Mouse (Mus musculus): Measurements from ENCODE around the gene Cnnm2. TPM values are rescaled to one million over a fixed set of nuclear protein-coding genes. Genes with fewer than 3 reads are reported as not detected.

Gene Cnnm2
- polyA plus RNA-seq, 1 experiment = not detected

DNA sequence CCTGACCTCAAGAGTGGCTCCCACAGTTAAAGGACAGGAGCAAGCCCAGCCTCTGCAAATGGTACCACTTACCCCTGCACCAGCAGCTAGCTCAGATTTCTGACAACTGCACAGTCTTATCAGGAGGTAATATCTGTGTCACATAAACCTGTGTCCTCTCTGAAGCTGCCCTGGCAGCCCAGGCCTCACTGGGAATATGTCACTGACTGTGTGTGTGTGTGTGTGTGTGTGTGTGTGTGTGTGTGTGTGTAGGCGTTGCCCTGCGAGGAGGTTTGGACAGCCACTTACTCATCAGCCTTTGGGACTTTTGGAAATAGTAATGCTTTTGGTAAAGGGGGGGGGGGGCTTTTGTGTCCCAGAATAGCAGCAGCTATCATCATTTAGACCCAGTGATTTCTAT is 81.6 kb downstream of the Cnnm2 start:
- TF ChIP-seq CTCF (IDR thresholded peaks at IDR 0.05; ENCODE audit: insufficient read depth, low read depth, low read length) (no peak), POLR2A (IDR thresholded peaks at IDR 0.05; ENCODE audit: insufficient read depth, low read depth, low read length) (no peak)
- peaks cover 17% of the 10 kb centered on the region for H3K4me1 ChIP-seq (ENCODE audit: control insufficient read depth, insufficient read depth, low read length)
- 36% methylated on average over 2 of the region's 2 CpGs for WGBS
- no peak overlapping the region for H3K4me3 ChIP-seq (ENCODE audit: insufficient read depth, low read depth, low read length)
- no peak overlapping the region for H3K27ac ChIP-seq (ENCODE audit: insufficient read depth, low read depth, low read length)

DNA sequence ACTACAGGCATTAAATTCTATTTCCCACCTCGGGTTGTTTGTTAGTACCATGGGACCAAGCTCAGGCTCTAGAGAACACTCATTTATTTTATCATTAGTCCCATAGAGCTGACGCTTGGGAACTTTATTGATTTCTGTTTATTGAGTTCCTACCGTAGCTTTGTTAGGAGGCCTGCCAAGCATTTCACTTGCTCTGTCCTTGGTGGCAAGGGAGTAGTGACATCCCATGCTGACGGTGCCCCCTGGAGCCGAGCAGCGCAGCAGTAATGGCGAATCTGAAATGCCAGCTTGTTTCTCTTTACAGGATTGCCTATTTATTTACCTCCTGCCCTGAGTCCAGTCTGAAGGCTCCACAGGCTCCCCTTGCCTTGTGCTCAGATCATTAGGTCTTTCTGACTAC is 84.7 kb downstream of the Cnnm2 start:
- no peak overlapping the region for H3K4me3 ChIP-seq (ENCODE audit: insufficient read depth, low read depth, low read length)
- no peak overlapping the region for H3K27ac ChIP-seq (ENCODE audit: insufficient read depth, low read depth, low read length)
- TF ChIP-seq CTCF (IDR thresholded peaks at IDR 0.05; ENCODE audit: insufficient read depth, low read depth, low read length) (no peak), POLR2A (IDR thresholded peaks at IDR 0.05; ENCODE audit: insufficient read depth, low read depth, low read length) (no peak)
- 80% methylated on average over 7 of the region's 7 CpGs for WGBS
- peaks cover 18% of the 10 kb centered on the region for H3K4me1 ChIP-seq (ENCODE audit: control insufficient read depth, insufficient read depth, low read length)

- Histone ChIP-seq H3K4me1 (ENCODE audit: control insufficient read depth, insufficient read depth, low read length) (peaks cover 18% of the 10 kb centered on the region), H3K4me3 (ENCODE audit: insufficient read depth, low read depth, low read length) (no peak overlapping the region), H3K27ac (ENCODE audit: insufficient read depth, low read depth, low read length) (no peak overlapping the region)
- 78% methylated on average over 5 of the region's 5 CpGs for WGBS
- no peak for TF ChIP-seq POLR2A (IDR thresholded peaks at IDR 0.05; ENCODE audit: insufficient read depth, low read depth, low read length)
- no peak for TF ChIP-seq CTCF (IDR thresholded peaks at IDR 0.05; ENCODE audit: insufficient read depth, low read depth, low read length)
Measured at GRCm38 (mm10) chr19:46846459-46846858, 85.1 kb downstream of the Cnnm2 start.

- 55% methylated on average over 14 of the region's 14 CpGs for WGBS
- H3K27ac ChIP-seq (ENCODE audit: insufficient read depth, low read depth, low read length) = no peak overlapping the region
- TF ChIP-seq POLR2A (IDR thresholded peaks at IDR 0.05; ENCODE audit: insufficient read depth, low read depth, low read length) = no peak
- peaks cover 10% of the 10 kb centered on the region for H3K4me1 ChIP-seq (ENCODE audit: control insufficient read depth, insufficient read depth, low read length)
- H3K4me3 ChIP-seq (ENCODE audit: insufficient read depth, low read depth, low read length) = no peak overlapping the region
Measured at GRCm38 (mm10) chr19:46848381-46849268, 87.2 kb downstream of the Cnnm2 start.

DNA sequence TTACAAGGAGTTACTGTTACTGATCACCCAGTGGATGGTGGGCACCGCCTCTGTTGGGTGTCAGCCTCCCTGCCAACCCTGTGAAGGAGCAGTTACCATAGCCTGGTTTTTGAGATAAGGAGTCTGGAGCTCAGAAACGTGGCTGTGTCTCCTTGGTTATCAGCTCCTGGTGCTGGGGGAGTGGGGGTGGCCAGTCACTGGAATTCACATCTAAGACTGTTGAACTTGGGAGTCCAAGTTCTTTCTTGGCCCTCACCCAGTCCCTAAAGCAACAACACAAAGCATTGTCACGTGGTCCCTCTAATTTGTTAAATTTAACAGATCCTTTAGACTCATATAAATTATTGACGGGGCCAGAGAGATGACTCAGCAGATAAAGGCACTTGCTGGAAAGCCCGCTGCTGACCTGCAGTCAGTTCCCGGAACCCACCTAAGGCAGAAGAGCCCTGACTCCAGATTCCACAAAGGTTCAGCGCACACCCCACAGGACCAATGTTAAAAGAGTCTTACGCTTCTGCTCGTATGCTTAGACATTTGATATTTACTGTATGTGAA is 88.1 kb downstream of the Cnnm2 start:
- TF ChIP-seq CTCF (IDR thresholded peaks at IDR 0.05; ENCODE audit: insufficient read depth, low read depth, low read length) (no peak), POLR2A (IDR thresholded peaks at IDR 0.05; ENCODE audit: insufficient read depth, low read depth, low read length) (no peak)
- Histone ChIP-seq H3K4me1 (ENCODE audit: control insufficient read depth, insufficient read depth, low read length) (peaks cover 6% of the 10 kb centered on the region; the same call in 1 of the 2 replicates), H3K4me3 (ENCODE audit: insufficient read depth, low read depth, low read length) (no peak overlapping the region), H3K27ac (ENCODE audit: insufficient read depth, low read depth, low read length) (no peak overlapping the region)
- 81% methylated on average over 9 of the region's 9 CpGs for whole genome bisulfite sequencing

GRCm38 (mm10) chr19:46856232-46856631 is 94.8 kb downstream of the Cnnm2 start:
- WGBS = 58% methylated on average over 6 of the region's 6 CpGs

GRCm38 (mm10) chr19:46856780-46857179 is 95.4 kb downstream of the Cnnm2 start:
- no peak for TF ChIP-seq POLR2A (IDR thresholded peaks at IDR 0.05; ENCODE audit: insufficient read depth, low read depth, low read length)
- WGBS = 28% methylated on average over 10 of the region's 10 CpGs
- peaks cover 19% of the 10 kb centered on the region for H3K4me1 ChIP-seq (ENCODE audit: control insufficient read depth, insufficient read depth, low read length)
- H3K4me3 ChIP-seq (ENCODE audit: insufficient read depth, low read depth, low read length) = no peak overlapping the region
- H3K27ac ChIP-seq (ENCODE audit: insufficient read depth, low read depth, low read length) = no peak overlapping the region

More at GRCm38 (mm10) chr19:46856232-46856631, 94.8 kb downstream of the Cnnm2 start:
- Histone ChIP-seq H3K27ac (ENCODE audit: insufficient read depth, low read depth, low read length) (no peak overlapping the region), H3K4me3 (ENCODE audit: insufficient read depth, low read depth, low read length) (no peak overlapping the region), H3K4me1 (ENCODE audit: control insufficient read depth, insufficient read depth, low read length) (peaks cover 17% of the 10 kb centered on the region)
- TF ChIP-seq CTCF (IDR thresholded peaks at IDR 0.05; ENCODE audit: insufficient read depth, low read depth, low read length) = no peak
- no peak for TF ChIP-seq POLR2A (IDR thresholded peaks at IDR 0.05; ENCODE audit: insufficient read depth, low read depth, low read length)

- no peak for TF ChIP-seq POLR2A (IDR thresholded peaks at IDR 0.05; ENCODE audit: insufficient read depth, low read depth, low read length)
- no peak for TF ChIP-seq CTCF (IDR thresholded peaks at IDR 0.05; ENCODE audit: insufficient read depth, low read depth, low read length)
- Histone ChIP-seq H3K4me1 (ENCODE audit: control insufficient read depth, insufficient read depth, low read length) (peaks cover 19% of the 10 kb centered on the region), H3K27ac (ENCODE audit: insufficient read depth, low read depth, low read length) (no peak overlapping the region), H3K4me3 (ENCODE audit: insufficient read depth, low read depth, low read length) (no peak overlapping the region)
- WGBS = 58% methylated on average over 9 of the region's 9 CpGs
Measured at GRCm38 (mm10) chr19:46857277-46857989, 96.0 kb downstream of the Cnnm2 start.

DNA sequence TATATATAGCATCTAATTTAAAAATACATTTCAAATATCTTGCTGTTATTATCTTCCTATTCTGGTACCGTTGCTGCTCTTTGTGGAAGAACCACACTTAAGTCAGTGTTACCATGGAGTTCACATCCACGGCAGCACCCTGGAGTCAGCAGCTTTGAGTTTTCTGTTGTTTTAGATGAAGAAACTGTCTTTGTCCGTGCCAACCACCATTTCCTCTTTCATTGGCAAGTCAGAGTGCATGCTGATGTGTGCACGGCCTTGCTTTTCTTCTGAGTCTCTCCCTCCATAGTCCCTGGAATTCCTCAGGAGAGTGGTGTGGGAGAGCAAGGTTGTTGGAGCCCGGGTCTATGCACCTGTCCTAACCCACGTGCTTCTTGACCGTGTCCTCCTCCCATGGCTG is 96.8 kb downstream of the Cnnm2 start:
- Histone ChIP-seq H3K27ac (ENCODE audit: insufficient read depth, low read depth, low read length) (no peak overlapping the region), H3K4me3 (ENCODE audit: insufficient read depth, low read depth, low read length) (no peak overlapping the region), H3K4me1 (ENCODE audit: control insufficient read depth, insufficient read depth, low read length) (peaks cover 23% of the 10 kb centered on the region)
- 60% methylated on average over 7 of the region's 7 CpGs for WGBS
- TF ChIP-seq CTCF (IDR thresholded peaks at IDR 0.05; ENCODE audit: insufficient read depth, low read depth, low read length) (no peak), POLR2A (IDR thresholded peaks at IDR 0.05; ENCODE audit: insufficient read depth, low read depth, low read length) (no peak)

Measured in olfactory bulb, adult 2 months (tissue).